Mouse (Mus musculus) lung, postnatal 0 days (tissue): ENCODE measurements around the gene Mib2. TPM values are rescaled to one million over a fixed set of nuclear protein-coding genes. Genes with fewer than 3 reads are reported as not detected.

ENCODE experiments used
- ATAC-seq: fragments of 200-750 bp; cut with Nextera tagmentation; 2 replicates; pipeline ENCODE4 v1.8.0; 2017; ENCODE audit warnings: moderate library complexity
- DNase-seq: peaks from one replicate; pipeline ENCODE4 v3.0.0-alpha.2; 2016; ENCODE audit warnings: low spot score
- H3K27ac ChIP-seq: fragments of 300-500 bp; sonication (generic); 2 replicates; pipeline ENCODE4 v1.5.1; 2014; ENCODE audit warnings: antibody characterized with exemption, mild to moderate bottlenecking, low read length, mixed read lengths
- H3K27me3 ChIP-seq: fragments of 300-500 bp; sonication (generic); replicated peaks from 2 replicates; pipeline ENCODE4 v1.6.1; 2014; ENCODE audit warnings: low read length, mixed read lengths; ENCODE audit not compliant: insufficient read depth
- H3K36me3 ChIP-seq: fragments of 300-500 bp; sonication (generic); 2 replicates; pipeline ENCODE4 v1.6.1; 2014; ENCODE audit warnings: low read length, mixed read lengths; ENCODE audit not compliant: insufficient read depth
- H3K4me1 ChIP-seq: fragments of 300-500 bp; sonication (generic); 2 replicates; pipeline ENCODE4 v1.6.1; 2014; ENCODE audit warnings: antibody characterized with exemption, low read depth, low read length, mixed read lengths; ENCODE audit not compliant: insufficient read depth
- H3K4me2 ChIP-seq: fragments of 300-500 bp; sonication (generic); replicated peaks from 2 replicates; pipeline ENCODE4 v1.6.1; 2014; ENCODE audit warnings: low read depth, mild to moderate bottlenecking, low read length, moderate library complexity, mixed read lengths
- H3K4me3 ChIP-seq: fragments of 300-500 bp; sonication (generic); 2 replicates; pipeline ENCODE4 v1.5.1; 2014; ENCODE audit warnings: low read depth, low read length
- H3K9ac ChIP-seq: fragments of 300-500 bp; sonication (generic); replicated peaks from 2 replicates; pipeline ENCODE4 v1.6.1; 2014; ENCODE audit warnings: low read depth, mild to moderate bottlenecking
- H3K9me3 ChIP-seq: fragments of 300-500 bp; sonication (generic); 2 replicates; pipeline ENCODE4 v1.6.1; 2016; ENCODE audit warnings: low read length, mixed read lengths
- CTCF ChIP-seq: IDR thresholded peaks from 2 replicates; pipeline ENCODE4 v1.5.1; 2016; ENCODE audit warnings: antibody characterized with exemption, mild to moderate bottlenecking
- EP300 ChIP-seq: IDR thresholded peaks from 2 replicates; pipeline ENCODE4 v1.6.1; 2016; ENCODE audit warnings: antibody characterized with exemption, mild to moderate bottlenecking, control low read depth
- WGBS: fragments of 180-500 bp; shearing (Covaris S2); extraction: QIAGEN DNeasy Blood & Tissue Kit; methylation state at CpG from one replicate; pipeline ENCODE4 v1.1.7; 2014; 5-methylcytosine and 5-hydroxymethylcytosine counted together
- polyA plus RNA-seq: library from polyadenylated mRNA; unstranded; fragments of >200 nt; fragmentation: Nextera tagmentation; extraction: Ambion mirVana; gene quantifications from 2 replicates; pipeline ENCODE4 v1.2.1, GENCODE M21; 2015

The Mib2 gene
- polyA plus RNA-seq, 1 experiment from 2014 or later: 16.3 TPM

GRCm38 (mm10) chr4:155635766-155636499, 33.1 kb downstream of the Mib2 start:
- DNase-seq (no peak), ATAC-seq (no peak)
- Histone ChIP-seq H3K4me3 (no peak overlapping the region), H3K4me1 (no peaks in the 10 kb centered on the region), H3K4me2 (no peak overlapping the region), H3K27me3 (no peaks in the 10 kb centered on the region), H3K27ac (no peak overlapping the region), H3K36me3 (peaks cover 68% of the 10 kb centered on the region), H3K9ac (no peak overlapping the region), H3K9me3 (no peaks in the 10 kb centered on the region)
- TF ChIP-seq EP300 (no peak), CTCF (no peak)

- Histone ChIP-seq H3K27ac (no peak overlapping the region), H3K9ac (no peak overlapping the region), H3K4me1 (no peaks in the 10 kb centered on the region; the same call in 1 of the 2 replicates), H3K27me3 (no peaks in the 10 kb centered on the region), H3K9me3 (no peaks in the 10 kb centered on the region), H3K4me3 (no peak overlapping the region), H3K4me2 (no peak overlapping the region), H3K36me3 (peaks cover 37% of the 10 kb centered on the region)
- no peak for DNase-seq
- TF ChIP-seq EP300 (no peak), CTCF (no peak)
- ATAC-seq: no peak
- 68% methylated on average over 6 of the region's 6 CpGs for whole genome bisulfite sequencing
These were observed 38.7 kb downstream of the Mib2 start for GRCm38 (mm10) chr4:155630267-155630666.

- H3K9me3 ChIP-seq: no peaks in the 10 kb centered on the region
- peaks cover 4% of the 10 kb centered on the region; the same call in 1 of the 2 replicates for H3K4me1 ChIP-seq
- peak within 1 kb of the TSS; percentile 82 for H3K4me2 ChIP-seq
- ATAC-seq (peak; percentile 100), DNase-seq (peak; percentile 100)
- H3K36me3 ChIP-seq: peaks cover 12% of the 10 kb centered on the region; the same call in 1 of the 2 replicates
- H3K27ac ChIP-seq: peak within 1 kb of the TSS; percentile 89
- WGBS: 1% methylated on average over 84 of the region's 84 CpGs
- H3K9ac ChIP-seq: peak within 1 kb of the TSS; percentile 84
- no peaks in the 10 kb centered on the region for H3K27me3 ChIP-seq
- TF ChIP-seq CTCF: no peak
- TF ChIP-seq EP300: no peak
- H3K4me3 ChIP-seq: peak within 1 kb of the TSS; percentile 96
These were observed 44.4 kb downstream of the Mib2 start, which contains the start of gene Cdk11b for GRCm38 (mm10) chr4:155624338-155625291. Cdk11b (plus strand) TSS chr4:155624854.

- no peak overlapping the region for H3K4me3 ChIP-seq
- H3K4me1 ChIP-seq: no peaks in the 10 kb centered on the region
- H3K9me3 ChIP-seq: no peaks in the 10 kb centered on the region
- H3K36me3 ChIP-seq: peaks cover 27% of the 10 kb centered on the region
- H3K9ac ChIP-seq: no peak overlapping the region
- ATAC-seq (no peak), DNase-seq (no peak)
- WGBS: 86% methylated on average over 5 of the region's 5 CpGs
- H3K4me2 ChIP-seq: no peak overlapping the region
- no peaks in the 10 kb centered on the region for H3K27me3 ChIP-seq
- no peak for TF ChIP-seq CTCF
- TF ChIP-seq EP300: no peak
- no peak overlapping the region for H3K27ac ChIP-seq
These were observed 50.7 kb downstream of the Mib2 start for GRCm38 (mm10) chr4:155618321-155618720.

- 83% methylated on average over 3 of the region's 3 CpGs for WGBS
- H3K9ac ChIP-seq: no peak overlapping the region
- H3K4me3 ChIP-seq: no peak overlapping the region
- H3K4me2 ChIP-seq: no peak overlapping the region
- DNase-seq: no peak
- no peaks in the 10 kb centered on the region for H3K9me3 ChIP-seq
- TF ChIP-seq CTCF (no peak), EP300 (no peak)
- no peak for ATAC-seq
- peaks cover 31% of the 10 kb centered on the region for H3K36me3 ChIP-seq
- H3K4me1 ChIP-seq: no peaks in the 10 kb centered on the region
- no peaks in the 10 kb centered on the region for H3K27me3 ChIP-seq
- no peak overlapping the region for H3K27ac ChIP-seq
These were observed 55.7 kb downstream of the Mib2 start for GRCm38 (mm10) chr4:155613264-155613663.

GRCm38 (mm10) chr4:155611860-155612259, 57.1 kb downstream of the Mib2 start:
- Histone ChIP-seq H3K27ac (no peak overlapping the region), H3K4me1 (no peaks in the 10 kb centered on the region), H3K36me3 (peaks cover 25% of the 10 kb centered on the region), H3K9ac (no peak overlapping the region), H3K4me2 (no peak overlapping the region), H3K27me3 (no peaks in the 10 kb centered on the region), H3K9me3 (no peaks in the 10 kb centered on the region), H3K4me3 (no peak overlapping the region)
- no peak for DNase-seq
- ATAC-seq: no peak
- TF ChIP-seq CTCF (no peak), EP300 (no peak)
- WGBS: 91% methylated on average over 3 of the region's 3 CpGs
